Mouse (Mus musculus) small intestine, adult 2 months (tissue): ENCODE data around the gene Vmn1r79.

Experiments used
- CTCF ChIP-seq: fragments of 200-500 bp; IDR thresholded peaks from 2 replicates; pipeline ENCODE4 v1.5.1; 2012; ENCODE audit warnings: low read depth, mild to moderate bottlenecking, control low read depth, inconsistent platforms, low read length, moderate library complexity, mixed read lengths; ENCODE audit not compliant: insufficient replicate concordance, insufficient read length; ENCODE audit errors: extremely low read depth
- POLR2A ChIP-seq: fragments of 200-500 bp; IDR thresholded peaks from 2 replicates; pipeline ENCODE4 v1.6.1; 2012; ENCODE audit warnings: low read depth, mild to moderate bottlenecking, control low read depth, inconsistent platforms, low read length, moderate library complexity

DNA sequence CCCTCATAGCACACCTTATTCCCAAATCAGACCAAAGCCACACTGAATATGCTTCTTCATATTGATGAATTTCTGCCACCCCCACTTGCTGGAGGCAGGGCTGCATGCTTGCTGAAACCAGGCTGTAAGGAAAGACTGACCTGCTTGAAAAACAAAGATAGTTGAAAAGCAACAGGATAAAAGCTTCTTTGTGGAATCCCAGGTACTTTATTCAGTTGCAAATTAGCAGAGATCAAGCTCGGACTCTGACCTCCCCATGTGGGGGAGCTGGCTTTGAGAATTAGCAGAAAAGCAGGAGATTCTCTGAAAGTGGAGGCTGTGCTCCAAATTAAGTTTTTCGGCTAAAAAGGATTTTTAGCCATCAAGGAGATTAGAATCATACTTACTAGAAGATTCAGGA, 33.1 kb downstream of the Vmn1r79 start:
- TF ChIP-seq POLR2A (no peak), CTCF (no peak)
